Mouse (Mus musculus): ENCODE data around the gene Myo10.

DNA sequence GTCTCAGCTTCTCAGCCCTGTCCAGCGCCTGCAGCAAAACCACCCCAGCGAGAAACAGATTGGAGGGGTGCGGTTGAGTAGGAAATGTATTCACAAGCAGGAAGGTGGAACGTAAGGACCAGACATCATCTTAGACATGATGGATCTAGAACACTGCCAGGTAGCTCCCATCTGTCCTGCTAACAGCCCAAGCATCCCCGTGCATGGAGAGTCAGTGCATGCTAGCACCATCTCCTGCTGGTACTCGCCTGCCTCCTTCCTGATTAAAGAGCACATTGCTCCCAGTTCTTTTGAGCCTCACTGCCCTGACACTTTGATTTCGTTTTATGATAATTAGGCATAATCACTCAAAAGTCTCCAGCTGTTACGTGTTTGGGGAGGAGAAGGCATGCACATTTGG is 96.9 kb downstream of the Myo10 start:
- TF ChIP-seq CTCF (IDR thresholded peaks at IDR 0.05; ENCODE audit: low read depth): no peak
- no peak for TF ChIP-seq EP300 (IDR thresholded peaks at IDR 0.05; ENCODE audit: low read depth)
